Mouse (Mus musculus) WW6 (cell line): ENCODE measurements at regions not wholly inside any gene's neighbourhood (a gene's known extent, or its start where the extent isn't known, plus 50 kb on each side); places are given as distances from the start of the nearest gene placed in this dataset.

ENCODE experiments used
- DNase-seq: peaks from one replicate; pipeline ENCODE4 v3.0.0-alpha.2; 2013; ENCODE audit warnings: low read depth, low spot score

- no peak for DNase-seq
These were observed 56.7 kb upstream of the Rasgrp1 start for GRCm38 (mm10) chr2:117399487-117399886.

- DNase-seq: no peak
These were observed 60.8 kb upstream of the Rasgrp1 start for GRCm38 (mm10) chr2:117403425-117404175.

DNA sequence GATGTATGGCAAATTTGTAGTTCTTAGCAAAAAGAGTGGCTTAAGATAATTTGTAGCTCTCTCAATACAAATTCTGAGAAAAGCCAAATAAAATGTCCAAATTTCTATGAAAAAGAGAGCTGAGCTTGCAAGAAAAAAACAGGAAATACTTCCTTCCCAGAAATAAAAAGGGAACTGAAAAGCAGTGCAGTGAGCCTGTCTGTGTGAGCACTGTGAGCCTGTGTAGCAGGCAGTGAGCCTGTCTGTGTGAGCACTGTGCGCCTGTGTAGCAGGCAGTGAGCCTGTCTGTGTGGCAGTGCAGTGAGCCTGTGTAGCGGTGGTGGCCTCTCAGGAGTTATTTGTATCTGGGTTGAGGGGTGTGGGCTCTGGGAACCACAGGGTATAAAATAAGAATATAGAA lies 62.7 kb upstream of the Rasgrp1 start:
- no peak for DNase-seq

- no peak for DNase-seq
These were observed 65.4 kb upstream of the Rasgrp1 start for GRCm38 (mm10) chr2:117408241-117408640.

GRCm38 (mm10) chr2:117412045-117412606 lies 69.3 kb upstream of the Rasgrp1 start:
- no peak for DNase-seq

DNA sequence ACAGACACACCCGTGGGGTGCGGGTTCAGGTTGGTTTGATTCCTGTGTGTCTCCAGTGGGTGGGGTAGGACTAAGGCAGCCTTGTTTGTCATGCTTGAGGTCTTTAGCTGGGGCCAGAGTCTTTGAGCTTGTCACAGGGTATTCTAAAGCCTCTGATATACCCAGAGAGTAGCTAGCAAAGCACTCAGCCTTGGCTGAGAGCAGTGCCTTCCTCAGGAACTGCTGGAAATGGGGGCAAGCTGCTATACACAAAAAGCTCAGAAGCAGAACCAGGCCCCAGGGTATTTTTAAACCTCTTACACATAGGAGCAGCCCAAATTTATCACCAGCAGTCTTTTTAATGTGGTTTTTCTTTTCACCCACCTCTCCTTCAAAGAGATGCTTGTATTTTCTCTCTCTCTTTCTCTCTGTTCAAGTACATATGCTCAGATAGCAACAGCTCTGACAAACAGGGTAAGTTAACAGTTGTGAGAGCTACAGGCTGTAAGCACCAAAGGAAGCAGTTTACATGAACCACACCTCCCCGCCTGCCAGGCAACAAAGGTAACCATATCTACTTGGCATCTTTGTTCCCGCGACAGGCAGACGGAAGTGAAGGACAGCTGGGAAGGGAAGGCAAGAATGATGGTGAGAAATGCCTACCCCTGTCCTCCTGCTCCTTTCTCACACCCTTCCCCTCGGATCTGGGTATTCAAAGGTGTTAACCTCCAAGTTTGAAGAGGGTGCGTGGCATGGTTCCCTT lies 74.6 kb upstream of the Rasgrp1 start:
- no peak for DNase-seq

DNA sequence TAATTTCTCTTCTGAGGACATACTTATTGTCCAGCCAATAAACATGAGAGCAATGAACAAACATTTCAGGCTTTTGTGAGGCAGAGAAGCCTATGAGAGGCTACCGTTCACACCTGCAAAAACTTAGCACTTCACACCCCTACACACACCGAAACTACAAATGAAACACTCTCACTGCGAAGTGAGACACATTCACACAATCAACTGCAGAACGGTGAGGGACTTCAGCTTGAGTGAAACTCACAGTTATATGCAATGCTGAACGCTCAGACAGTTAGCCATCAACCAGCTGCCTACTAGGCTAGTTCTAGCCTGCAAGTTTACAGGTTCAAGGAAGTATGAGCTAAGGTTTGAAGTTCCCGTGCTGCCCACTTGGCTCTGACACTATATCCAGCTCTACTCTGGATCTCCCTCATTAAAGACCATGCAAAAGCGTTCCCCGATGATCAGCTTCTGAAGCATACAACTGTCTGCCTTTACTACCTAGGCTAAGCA lies 75.4 kb upstream of the Rasgrp1 start:
- no peak for DNase-seq

- no peak for DNase-seq
These were observed 75.9 kb upstream of the Rasgrp1 start for GRCm38 (mm10) chr2:117418711-117419110.

GRCm38 (mm10) chr2:117421376-117421775 lies 78.6 kb upstream of the Rasgrp1 start:
- DNase-seq: no peak

DNA sequence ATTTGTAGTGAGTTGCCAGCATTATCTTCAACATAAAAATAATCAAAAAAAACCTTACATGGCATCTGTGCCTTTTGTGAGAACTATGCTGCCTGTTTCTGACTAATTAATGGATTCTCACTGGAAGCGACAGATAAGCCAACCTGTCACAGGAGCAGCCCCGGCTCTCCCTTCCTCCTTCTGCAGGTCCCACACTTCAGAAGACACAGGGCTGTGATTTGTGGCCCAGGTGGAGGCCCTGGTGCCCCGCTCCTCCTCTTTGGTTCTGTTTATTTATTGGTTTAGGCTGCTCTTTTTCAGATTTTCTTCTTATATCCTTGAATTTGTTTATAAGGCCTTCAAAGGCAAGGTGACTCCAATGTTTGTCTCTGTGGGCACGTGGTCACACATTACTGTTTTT lies 80.0 kb upstream of the Rasgrp1 start:
- no peak for DNase-seq

DNA sequence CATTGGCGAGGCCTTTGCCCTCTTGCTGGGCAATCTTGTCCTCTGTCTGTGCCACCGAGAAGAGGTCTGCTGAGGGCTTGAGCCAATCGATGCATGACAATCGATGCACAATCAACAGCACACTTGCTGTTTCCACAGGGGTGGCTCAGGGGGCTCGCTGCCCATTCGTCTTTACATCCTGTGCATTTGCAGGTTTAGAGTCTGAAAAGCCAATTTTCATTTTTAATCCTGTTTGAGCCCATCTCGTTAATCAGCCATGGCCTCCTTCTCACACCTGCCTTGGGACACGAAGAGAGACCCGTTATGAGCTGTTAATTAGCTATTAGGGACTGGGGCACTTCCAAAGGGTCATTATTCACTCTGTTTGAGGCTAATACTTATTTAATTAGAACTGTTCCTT lies 86.4 kb upstream of the Rasgrp1 start:
- no peak for DNase-seq

DNA sequence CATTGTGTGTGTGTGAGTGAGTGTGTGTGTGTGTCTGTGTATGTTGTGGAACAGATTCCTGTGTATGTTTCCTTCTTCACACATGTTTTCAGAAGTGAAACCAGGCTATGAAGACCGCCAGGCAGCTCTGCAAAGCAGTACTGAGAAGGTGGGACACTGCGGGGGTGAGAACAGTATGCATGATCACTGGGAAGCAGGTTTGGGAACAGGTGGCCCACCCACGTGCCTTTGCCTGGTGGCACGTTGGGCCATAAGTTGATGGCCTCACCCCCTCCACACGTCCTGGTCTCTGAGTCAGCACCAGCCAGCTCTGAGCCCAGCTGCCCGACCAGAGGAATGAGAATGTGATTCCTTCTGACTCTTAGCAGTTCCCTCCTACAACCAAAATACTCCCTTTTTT lies 89.2 kb upstream of the Rasgrp1 start:
- no peak for DNase-seq

- DNase-seq: no peak
These were observed 90.1 kb upstream of the Rasgrp1 start for GRCm38 (mm10) chr2:117432923-117433322.

- DNase-seq: no peak
These were observed 90.7 kb upstream of the Rasgrp1 start for GRCm38 (mm10) chr2:117433482-117433881.

- DNase-seq: no peak
These were observed 95.3 kb upstream of the Rasgrp1 start for GRCm38 (mm10) chr2:117438079-117438478.

- no peak for DNase-seq
These were observed 96.0 kb upstream of the Rasgrp1 start for GRCm38 (mm10) chr2:117438586-117439371.

GRCm38 (mm10) chr2:117439372-117440183 lies 96.8 kb upstream of the Rasgrp1 start:
- DNase-seq: no peak

- no peak for DNase-seq
These were observed 98.0 kb upstream of the Rasgrp1 start for GRCm38 (mm10) chr2:117440801-117441281.

DNA sequence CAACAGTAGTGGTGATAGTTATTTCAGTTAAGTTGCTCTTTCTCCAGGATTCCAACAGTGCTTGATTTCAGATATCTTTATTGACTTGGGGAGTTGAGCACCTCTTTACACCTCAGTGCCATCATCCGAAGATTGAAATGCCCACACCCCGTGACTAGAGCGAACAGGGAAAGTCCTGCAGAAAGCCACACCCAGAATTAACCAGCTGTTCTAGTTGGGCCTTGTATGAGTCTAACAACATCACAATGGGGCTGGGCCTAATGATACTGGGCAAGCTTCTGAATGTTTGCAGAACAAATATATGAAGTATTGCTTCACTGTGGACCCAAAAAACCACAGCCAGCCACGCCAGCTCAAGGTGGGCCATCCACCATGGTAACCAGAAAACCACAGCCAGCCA lies 100.1 kb upstream of the Rasgrp1 start:
- no peak for DNase-seq

GRCm38 (mm10) chr2:117444671-117445070 lies 101.9 kb upstream of the Rasgrp1 start:
- DNase-seq: no peak

- DNase-seq: no peak
These were observed 104.1 kb upstream of the Rasgrp1 start for GRCm38 (mm10) chr2:117446876-117447275.
